25 mouse cellular contexts compared by ENCODE assay signal in genomic region chr12:44325091-44325490, GRCm38 (mm10). TPM values are rescaled to one million over a fixed set of nuclear protein-coding genes. Genes with fewer than 3 reads are reported as not detected.
"Had no signal": no experiment of that assay in that cellular context is flagged by ENCODE, and none has a peak within 500 bp of the region (broad histone marks: within the 10 kb centered on the region; RNA-seq: fewer than 3 reads in every experiment).

No protein-coding gene starts in this region.

- DNase-seq: kidney, adult 11 months; kidney, adult 8-10 months; kidney, postnatal 10 days; kidney, postnatal 36 days; lung, adult 18-20 months; lung, postnatal 10 days; lung, postnatal 36 days; retina, postnatal 1 day; right cerebral cortex, postnatal 4 days; thymus, postnatal 25 days had no signal

- ATAC-seq: liver, embryonic 12.5 days; midbrain, embryonic 13.5 days; midbrain, embryonic 16.5 days had no signal

- H3K36me3 ChIP-seq: kidney, embryonic 15.5 days; limb, embryonic 12.5 days; limb, embryonic 15.5 days; liver, embryonic 12.5 days; liver, embryonic 15.5 days; lung, embryonic 15.5 days; midbrain, embryonic 10.5 days; midbrain, embryonic 13.5 days; neural tube, embryonic 13.5 days had no signal

- H3K9me3 ChIP-seq: kidney, embryonic 15.5 days; limb, embryonic 12.5 days; limb, embryonic 15.5 days; liver, embryonic 12.5 days; liver, embryonic 15.5 days; lung, embryonic 15.5 days; megakaryocyte, embryonic 14.5 days; midbrain, embryonic 10.5 days; midbrain, embryonic 13.5 days; neural tube, embryonic 13.5 days had no signal

- H3K27ac ChIP-seq: kidney, embryonic 15.5 days; limb, embryonic 12.5 days; limb, embryonic 15.5 days; liver, embryonic 12.5 days; liver, embryonic 15.5 days; lung, embryonic 15.5 days; midbrain, embryonic 10.5 days; midbrain, embryonic 13.5 days; neural tube, embryonic 13.5 days; stomach, postnatal 0 days had no signal

- H3K4me2 ChIP-seq: kidney, embryonic 15.5 days; limb, embryonic 12.5 days; limb, embryonic 15.5 days; liver, embryonic 12.5 days; liver, embryonic 15.5 days; lung, embryonic 15.5 days; midbrain, embryonic 13.5 days; neural tube, embryonic 13.5 days had no signal

- H3K9ac ChIP-seq: kidney, embryonic 15.5 days; limb, embryonic 12.5 days; limb, embryonic 15.5 days; liver, embryonic 12.5 days; liver, embryonic 15.5 days; lung, embryonic 15.5 days; midbrain, embryonic 13.5 days; neural tube, embryonic 13.5 days had no signal

- H3K27me3 ChIP-seq: lung, embryonic 15.5 days; midbrain, embryonic 13.5 days; neural tube, embryonic 13.5 days had no signal

- H3K4me1 ChIP-seq: liver, embryonic 15.5 days had no signal

- H3K4me3 ChIP-seq: kidney, embryonic 15.5 days; limb, embryonic 12.5 days; limb, embryonic 15.5 days; liver, embryonic 12.5 days; liver, embryonic 15.5 days; lung, embryonic 15.5 days; megakaryocyte, embryonic 14.5 days; midbrain, embryonic 10.5 days; midbrain, embryonic 13.5 days; myocyte; neural tube, embryonic 13.5 days had no signal

RNA-seq across cellular contexts. Expression of gene Nrcam, which starts 3.6 kb away (rescaled TPM):
- total RNA-seq: monocyte, adult 5-6 weeks; neutrophil, adult 5-6 weeks had no signal
